13 mouse cellular contexts compared by ENCODE assay signal in the genomic region with DNA sequence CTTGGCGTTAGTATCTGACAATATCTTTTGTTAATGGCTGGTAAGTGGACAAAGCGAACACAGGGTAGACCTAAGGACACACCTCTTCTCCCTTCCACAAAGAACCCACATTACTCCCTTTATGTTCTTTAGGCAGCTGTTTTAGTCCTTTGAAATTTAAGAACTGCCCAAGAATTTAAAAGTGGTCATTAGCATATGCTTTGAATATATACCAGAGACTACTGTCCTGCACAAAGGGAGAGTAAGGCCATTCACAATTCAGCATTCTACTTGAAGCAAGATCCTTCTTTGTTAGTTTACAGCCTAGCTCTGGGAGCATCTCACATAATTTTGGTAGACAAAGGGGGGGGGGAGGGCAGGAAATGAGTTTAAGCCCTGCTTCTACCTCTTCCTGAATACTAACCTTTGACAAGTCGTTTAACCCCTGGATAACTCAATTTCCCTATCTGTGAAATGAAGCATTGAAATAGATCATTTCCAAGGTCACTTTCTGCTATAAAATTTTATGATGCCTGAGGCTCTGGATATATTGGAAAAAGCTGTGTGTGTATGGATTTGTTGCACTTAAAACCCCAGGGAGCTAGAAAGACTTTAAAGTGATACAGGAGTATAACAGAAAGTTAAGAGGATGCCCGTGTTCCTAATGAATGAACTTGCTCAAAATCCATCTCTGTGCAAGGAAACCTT.
DNase-seq lines count a peak whose midpoint lies in the region; ATAC-seq lines count a peak whose summit lies in the region.
"Had no signal": no experiment of that assay in that cellular context is flagged by ENCODE, and none has a peak within 500 bp of the region (broad histone marks: within the 10 kb centered on the region; RNA-seq: fewer than 3 reads in every experiment).

No protein-coding gene starts in this region.

- H3K27me3 ChIP-seq in forebrain, embryonic 11.5 days (ENCODE audit: control insufficient read depth, insufficient read depth, low read length): no peaks in the 10 kb centered on the region
- H3K27me3 ChIP-seq in forebrain, embryonic 15.5 days: no peaks in the 10 kb centered on the region
- no peaks in the 10 kb centered on the region for H3K27me3 ChIP-seq in midbrain, embryonic 10.5 days (ENCODE audit: low read depth, poor library complexity, severe bottlenecking)
- no peaks in the 10 kb centered on the region for H3K27me3 ChIP-seq in midbrain, embryonic 14.5 days (ENCODE audit: control insufficient read depth, insufficient read depth, low read length)
- no peaks in the 10 kb centered on the region for H3K27me3 ChIP-seq in embryonic facial prominence, embryonic 10.5 days (replicated peaks; ENCODE audit: low read depth, poor library complexity, severe bottlenecking)
- H3K27me3 ChIP-seq: embryonic facial prominence, embryonic 12.5 days; heart, embryonic 15.5 days; liver, embryonic 15.5 days had no signal

- ATAC-seq in forebrain, embryonic 11.5 days (replicated peaks; ENCODE audit: low FRiP score): peak; percentile 80
- no peak for ATAC-seq in forebrain, embryonic 15.5 days (replicated peaks)
- no peak for ATAC-seq in midbrain, embryonic 14.5 days (ENCODE audit: low FRiP score, low TSS enrichment)

- no peak for DNase-seq in forebrain, embryonic 11.5 days (ENCODE audit: low spot score)
- DNase-seq in midbrain, embryonic 10.5 days (ENCODE audit: low spot score): no peak
- DNase-seq in midbrain, embryonic 14.5 days: no peak
- DNase-seq in embryonic facial prominence, embryonic 10.5 days (ENCODE audit: low spot score): no peak
- peak; percentile 54 for DNase-seq in mesoderm, embryonic 11.5 days (ENCODE audit: low read depth, low spot score)
- DNase-seq in cerebellum, adult 11-12 months: no peak
- DNase-seq in lung, postnatal 25 days (ENCODE audit: low spot score): no peak
- DNase-seq: cerebellum, adult 9-11 months; right cerebral cortex, postnatal 25 days had no signal

- H3K36me3 ChIP-seq in forebrain, embryonic 11.5 days (ENCODE audit: control insufficient read depth, insufficient read depth, low read length): no peaks in the 10 kb centered on the region
- H3K36me3 ChIP-seq in forebrain, embryonic 15.5 days: no peaks in the 10 kb centered on the region
- H3K36me3 ChIP-seq in midbrain, embryonic 10.5 days: no peaks in the 10 kb centered on the region
- no peaks in the 10 kb centered on the region for H3K36me3 ChIP-seq in midbrain, embryonic 14.5 days (ENCODE audit: control insufficient read depth, insufficient read depth, low read length)
- H3K36me3 ChIP-seq in embryonic facial prominence, embryonic 10.5 days (replicated peaks): no peaks in the 10 kb centered on the region
- H3K36me3 ChIP-seq: embryonic facial prominence, embryonic 12.5 days; heart, embryonic 15.5 days; liver, embryonic 15.5 days had no signal

- H3K4me2 ChIP-seq in forebrain, embryonic 11.5 days (ENCODE audit: low read depth, low read length, severe bottlenecking): no peak overlapping the region
- no peak overlapping the region for H3K4me2 ChIP-seq in forebrain, embryonic 15.5 days (replicated peaks)
- H3K4me2 ChIP-seq in midbrain, embryonic 14.5 days (ENCODE audit: low read length): no peak overlapping the region
- H3K4me2 ChIP-seq: embryonic facial prominence, embryonic 12.5 days; heart, embryonic 15.5 days had no signal

- H3K4me1 ChIP-seq in forebrain, embryonic 11.5 days (replicated peaks; ENCODE audit: control insufficient read depth, insufficient read depth, low read length): peaks cover 4% of the 10 kb centered on the region; the same call in 1 of the 2 replicates
- H3K4me1 ChIP-seq in forebrain, embryonic 15.5 days: peaks cover 8% of the 10 kb centered on the region; the same call in 1 of the 2 replicates
- peaks cover 32% of the 10 kb centered on the region for H3K4me1 ChIP-seq in midbrain, embryonic 10.5 days
- H3K4me1 ChIP-seq in midbrain, embryonic 14.5 days (ENCODE audit: control insufficient read depth, insufficient read depth, low read length): peaks cover 7% of the 10 kb centered on the region; the same call in 1 of the 2 replicates
- peaks cover 62% of the 10 kb centered on the region for H3K4me1 ChIP-seq in embryonic facial prominence, embryonic 10.5 days

- no peak overlapping the region for H3K4me3 ChIP-seq in forebrain, embryonic 11.5 days (ENCODE audit: low read depth, low read length)
- H3K4me3 ChIP-seq in forebrain, embryonic 15.5 days: no peak overlapping the region
- H3K4me3 ChIP-seq in midbrain, embryonic 10.5 days: no peak overlapping the region
- H3K4me3 ChIP-seq in midbrain, embryonic 14.5 days (replicated peaks; ENCODE audit: low read depth, low read length): no peak overlapping the region
- H3K4me3 ChIP-seq in embryonic facial prominence, embryonic 10.5 days: no peak overlapping the region
- H3K4me3 ChIP-seq: embryonic facial prominence, embryonic 12.5 days; heart, embryonic 15.5 days; liver, embryonic 15.5 days had no signal

- H3K27ac ChIP-seq in forebrain, embryonic 11.5 days (ENCODE audit: low read depth, low read length): 0 out of 2 replicates have a peak overlapping the region, but pooled peaks have one; percentile 21
- H3K27ac ChIP-seq in forebrain, embryonic 15.5 days (replicated peaks): no peak overlapping the region
- H3K27ac ChIP-seq in midbrain, embryonic 10.5 days (replicated peaks): 0 out of 2 replicates have a peak overlapping the region, but pooled peaks have one; percentile 23
- no peak overlapping the region for H3K27ac ChIP-seq in midbrain, embryonic 14.5 days (replicated peaks; ENCODE audit: low read depth, low read length)
- peak overlapping the region; percentile 69 for H3K27ac ChIP-seq in embryonic facial prominence, embryonic 10.5 days (replicated peaks)
- H3K27ac ChIP-seq: embryonic facial prominence, embryonic 12.5 days; heart, embryonic 15.5 days had no signal

- no peaks in the 10 kb centered on the region for H3K9me3 ChIP-seq in forebrain, embryonic 11.5 days (ENCODE audit: control insufficient read depth, low read length)
- H3K9me3 ChIP-seq in forebrain, embryonic 15.5 days: no peaks in the 10 kb centered on the region
- no peaks in the 10 kb centered on the region for H3K9me3 ChIP-seq in midbrain, embryonic 10.5 days (replicated peaks)
- no peaks in the 10 kb centered on the region for H3K9me3 ChIP-seq in midbrain, embryonic 14.5 days (ENCODE audit: control insufficient read depth, low read length)
- H3K9me3 ChIP-seq in embryonic facial prominence, embryonic 10.5 days: no peaks in the 10 kb centered on the region
- H3K9me3 ChIP-seq: embryonic facial prominence, embryonic 12.5 days; heart, embryonic 15.5 days; liver, embryonic 15.5 days had no signal

- H3K9ac ChIP-seq in forebrain, embryonic 11.5 days (ENCODE audit: low read length): no peak overlapping the region
- H3K9ac ChIP-seq in forebrain, embryonic 15.5 days (replicated peaks): no peak overlapping the region
- H3K9ac ChIP-seq in midbrain, embryonic 14.5 days (replicated peaks; ENCODE audit: low read length): no peak overlapping the region
- H3K9ac ChIP-seq: embryonic facial prominence, embryonic 12.5 days; heart, embryonic 15.5 days; liver, embryonic 15.5 days had no signal

- WGBS in forebrain, embryonic 11.5 days: 33% methylated on average over 4 of the region's 4 CpGs
- WGBS in forebrain, embryonic 15.5 days: 18% methylated on average over 4 of the region's 4 CpGs
- 64% methylated on average over 4 of the region's 4 CpGs for WGBS in midbrain, embryonic 10.5 days
- WGBS in midbrain, embryonic 14.5 days: 33% methylated on average over 4 of the region's 4 CpGs
- WGBS in embryonic facial prominence, embryonic 10.5 days: 56% methylated on average over 4 of the region's 4 CpGs

Comparison
In these comparisons a context has a peak if more than half of its experiments do, and no peak if none do; other contexts are left out.
1. H3K27ac ChIP-seq: peak in forebrain, embryonic 11.5 days (single experiment), midbrain, embryonic 10.5 days (single experiment) and embryonic facial prominence, embryonic 10.5 days (single experiment); none in forebrain, embryonic 15.5 days (single experiment) and midbrain, embryonic 14.5 days (single experiment).